Comparison of ENCODE assay signal across 8 mouse cellular contexts in genomic region chr2:102549611-102550266, GRCm38 (mm10). TPM values are rescaled to one million over a fixed set of nuclear protein-coding genes. Genes with fewer than 3 reads are reported as not detected.
DNase-seq lines count a peak whose midpoint lies in the region; ATAC-seq lines count a peak whose summit lies in the region.

Gene Pamr1 (plus strand): TSS chr2:102550012.

- peak within 1 kb of the TSS; percentile 73 for H3K4me2 ChIP-seq in intestine, embryonic 16.5 days (ENCODE audit: low read depth, low read length)
- H3K4me2 ChIP-seq in liver, embryonic 12.5 days, result peak within 1 kb of the TSS; percentile 50
- H3K4me2 ChIP-seq in neural tube, embryonic 14.5 days (ENCODE audit: low read depth, low read length), result peak within 1 kb of the TSS; percentile 65

- no peak for ATAC-seq in erythroblast, adult 5-6 weeks (replicated peaks; ENCODE audit: low FRiP score, poor library complexity, severe bottlenecking)
- ATAC-seq in intestine, embryonic 16.5 days, result peak; percentile 70
- ATAC-seq in liver, embryonic 12.5 days, result peak; percentile 42; the same call in 1 of the 2 replicates
- ATAC-seq in neural tube, embryonic 14.5 days (ENCODE audit: low read depth), result peak; percentile 80

- peak within 1 kb of the TSS; percentile 62 for H3K9ac ChIP-seq in intestine, embryonic 16.5 days (ENCODE audit: low read depth, low read length)
- no peak within 1 kb of the TSS for H3K9ac ChIP-seq in liver, embryonic 12.5 days
- H3K9ac ChIP-seq in neural tube, embryonic 14.5 days (replicated peaks; ENCODE audit: low read depth, low read length), result peak within 1 kb of the TSS; percentile 53

- no peaks in the 10 kb centered on the region for H3K9me3 ChIP-seq in erythroblast, embryonic 14.5 days (ENCODE audit: control insufficient read depth, low read length)
- no peaks in the 10 kb centered on the region for H3K9me3 ChIP-seq in intestine, embryonic 16.5 days (ENCODE audit: control insufficient read depth, low read length)
- H3K9me3 ChIP-seq in liver, embryonic 12.5 days (replicated peaks), result no peaks in the 10 kb centered on the region
- no peaks in the 10 kb centered on the region for H3K9me3 ChIP-seq in neural tube, embryonic 14.5 days (ENCODE audit: control insufficient read depth, low read length)

- H3K4me3 ChIP-seq in erythroblast, embryonic 14.5 days (replicated peaks), result peak within 1 kb of the TSS; percentile 38
- peak within 1 kb of the TSS; percentile 56 for H3K4me3 ChIP-seq in intestine, embryonic 16.5 days (ENCODE audit: low read length)
- peak within 1 kb of the TSS; percentile 34 for H3K4me3 ChIP-seq in liver, embryonic 12.5 days
- H3K4me3 ChIP-seq in neural tube, embryonic 14.5 days (ENCODE audit: low read depth, low read length), result peak within 1 kb of the TSS; percentile 36

- H3K36me3 ChIP-seq in erythroblast, embryonic 14.5 days (ENCODE audit: control insufficient read depth), result no peaks in the 10 kb centered on the region
- H3K36me3 ChIP-seq in intestine, embryonic 16.5 days (ENCODE audit: control insufficient read depth, insufficient read depth, low read length), result no peaks in the 10 kb centered on the region
- no peaks in the 10 kb centered on the region for H3K36me3 ChIP-seq in liver, embryonic 12.5 days
- no peaks in the 10 kb centered on the region for H3K36me3 ChIP-seq in neural tube, embryonic 14.5 days (ENCODE audit: control insufficient read depth, insufficient read depth, low read length)

- intact Hi-C loops in gastrocnemius, postnatal 14 days (cut with DNase I; ENCODE audit: low total_unique reads), result no loop called here

- H3K27me3 ChIP-seq in erythroblast, embryonic 14.5 days (ENCODE audit: control insufficient read depth), result peaks cover 13% of the 10 kb centered on the region
- no peaks in the 10 kb centered on the region for H3K27me3 ChIP-seq in intestine, embryonic 16.5 days (replicated peaks; ENCODE audit: control insufficient read depth, insufficient read depth, low read length)
- H3K27me3 ChIP-seq in liver, embryonic 12.5 days (replicated peaks), result peaks cover 30% of the 10 kb centered on the region
- H3K27me3 ChIP-seq in neural tube, embryonic 14.5 days (ENCODE audit: control insufficient read depth, insufficient read depth, low read length), result peaks cover 2% of the 10 kb centered on the region; the same call in 1 of the 2 replicates

- peak within 1 kb of the TSS; percentile 78 for H3K27ac ChIP-seq in intestine, embryonic 16.5 days (ENCODE audit: low read length)
- H3K27ac ChIP-seq in liver, embryonic 12.5 days, result no peak within 1 kb of the TSS
- H3K27ac ChIP-seq in neural tube, embryonic 14.5 days (ENCODE audit: low read depth, low read length), result no peak within 1 kb of the TSS

- 1% methylated on average over 26 of the region's 26 CpGs for WGBS in intestine, embryonic 16.5 days
- WGBS in liver, embryonic 12.5 days (ENCODE audit: insufficient replicate concordance), result 4% methylated on average over 26 of the region's 26 CpGs
- 3% methylated on average over 26 of the region's 26 CpGs for WGBS in neural tube, embryonic 14.5 days

- H3K4me1 ChIP-seq in erythroblast, embryonic 14.5 days (ENCODE audit: control insufficient read depth), result no peaks in the 10 kb centered on the region
- H3K4me1 ChIP-seq in intestine, embryonic 16.5 days (ENCODE audit: control insufficient read depth, insufficient read depth, low read length), result peaks cover 24% of the 10 kb centered on the region
- H3K4me1 ChIP-seq in liver, embryonic 12.5 days, result no peaks in the 10 kb centered on the region
- H3K4me1 ChIP-seq in neural tube, embryonic 14.5 days (ENCODE audit: control insufficient read depth, insufficient read depth, low read length), result peaks cover 8% of the 10 kb centered on the region; the same call in 1 of the 2 replicates

- DNase-seq in cerebellum, postnatal 25 days, result peak; percentile 55 to 61
- peak; percentile 66 for DNase-seq in gastrocnemius, postnatal 14 days
- DNase-seq in spleen, adult 12 weeks (ENCODE audit: low spot score), result no peak

RNA-seq across cellular contexts. Expression of gene Pamr1, which starts in this region (rescaled TPM):
- 0.03 TPM in 1 of 2 replicates, not detected in the other for polyA plus RNA-seq in erythroblast, embryonic 14.5 days (2012)
- not detected in 2 replicates for total RNA-seq in erythroblast, adult 5-6 weeks (2015; ENCODE audit: low replicate concordance)
- not detected in 2 replicates for total RNA-seq in erythroblast, adult 5-6 weeks (2017; ENCODE audit: low replicate concordance)
- 10 to 100 TPM; 11.0 to 14.2 TPM for total RNA-seq in gastrocnemius, postnatal 14 days (2021)
- 38.1 and 39.4 TPM in 2 replicates for polyA plus RNA-seq in intestine, embryonic 16.5 days (2015; fragmentation: Nextera tagmentation; extraction: Ambion mirVana)
- polyA plus RNA-seq in liver, embryonic 12.5 days (2016; fragmentation: Nextera tagmentation; extraction: Ambion mirVana), result 3.4 and 4.2 TPM in 2 replicates
- 9.3 and 14.2 TPM in 2 replicates for polyA plus RNA-seq in neural tube, embryonic 14.5 days (2014; fragmentation: Nextera tagmentation; extraction: Ambion mirVana)

Comparison
In these comparisons a context has a peak if more than half of its experiments do, and no peak if none do; other contexts are left out.
1. RNA of gene Pamr1 (total RNA-seq): 11.0 to 14.2 TPM in gastrocnemius, postnatal 14 days; not detected in erythroblast, adult 5-6 weeks; every median in the first group is over 10 times any median in the second.
2. Peak in every context shown above with its lines, with median percentiles within 50 percentile points of each other: H3K4me3 ChIP-seq and H3K4me2 ChIP-seq.